Mouse (Mus musculus) central nervous system, embryonic 18 days (tissue): ENCODE results near the gene Fam174b. TPM values are rescaled to one million over a fixed set of nuclear protein-coding genes. Genes with fewer than 3 reads are reported as not detected.

Experiments
- polyA plus RNA-seq: library from polyadenylated mRNA; depleted of rRNA; stranded (reverse); fragments of >200 nt; gene quantifications from 2 replicates; pipeline ENCODE4 v1.2.3, GENCODE M21; 2012; rRNA removed

Fam174b gene
- 25.3 and 28.3 TPM in 2 replicates for polyA plus RNA-seq

DNA sequence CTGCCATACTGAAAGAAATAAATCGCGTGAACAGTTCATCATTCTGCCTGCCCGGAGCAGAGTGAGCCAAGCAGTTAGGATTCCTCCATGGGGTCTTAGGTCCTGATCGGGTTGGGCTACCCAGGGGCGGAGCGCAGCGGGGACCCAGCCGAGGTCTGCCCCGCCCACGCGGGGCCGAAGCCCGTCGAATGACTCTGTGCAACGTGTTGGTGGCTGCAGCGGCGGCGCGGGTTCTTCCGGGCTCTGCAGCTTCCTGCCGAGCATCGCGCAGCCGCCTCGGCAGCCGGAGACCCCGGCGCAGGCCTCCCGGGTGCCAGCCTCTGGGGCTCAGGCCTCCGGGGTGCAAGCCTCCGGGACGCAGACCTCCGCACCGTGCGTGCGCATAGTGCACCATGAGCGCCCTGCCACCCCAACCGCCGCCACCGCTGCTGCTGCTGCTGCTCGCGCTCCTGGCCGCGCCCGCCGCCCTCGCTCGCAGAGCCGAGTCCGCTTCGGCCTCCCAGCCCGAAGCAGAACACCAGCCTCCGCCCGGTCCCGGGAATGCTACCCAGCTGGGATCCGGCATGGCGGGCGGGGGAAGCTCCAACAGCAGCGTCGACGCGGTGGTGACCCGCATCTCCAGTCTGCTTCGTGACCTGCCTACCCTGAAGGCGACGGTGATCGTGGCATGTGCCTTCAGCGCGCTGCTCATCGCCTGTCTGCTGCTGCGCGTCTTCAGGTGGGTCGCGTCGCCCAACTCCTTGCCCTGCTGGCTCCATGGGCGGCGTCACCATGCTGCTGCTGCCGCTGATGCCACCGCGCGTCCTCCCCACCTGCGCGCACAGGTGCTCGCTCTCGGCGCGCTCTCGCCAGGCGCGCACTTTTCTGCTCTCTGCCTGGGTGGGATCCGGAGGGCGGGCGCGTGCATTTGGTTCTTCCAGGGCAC lies at the start of gene Fam174b:
TSS of gene Fam174b (plus strand) at position 192 of the 925 bp plus-strand sequence.

Other genes starting within 250 kb of the Fam174b start
- 36.1 and 37.1 TPM in 2 replicates for gene Chd2, start 198.5 kb upstream of the Fam174b start, polyA plus RNA-seq